Mouse (Mus musculus): ENCODE measurements around the gene Ctnna3. TPM values are rescaled to one million over a fixed set of nuclear protein-coding genes. Genes with fewer than 3 reads are reported as not detected.
A peak's percentile ranks its signal among the peaks of the same experiment; 100 is the strongest.

Ctnna3 gene
- polyA plus RNA-seq, 2 experiments: 0.03 TPM; not detected in 1

DNA sequence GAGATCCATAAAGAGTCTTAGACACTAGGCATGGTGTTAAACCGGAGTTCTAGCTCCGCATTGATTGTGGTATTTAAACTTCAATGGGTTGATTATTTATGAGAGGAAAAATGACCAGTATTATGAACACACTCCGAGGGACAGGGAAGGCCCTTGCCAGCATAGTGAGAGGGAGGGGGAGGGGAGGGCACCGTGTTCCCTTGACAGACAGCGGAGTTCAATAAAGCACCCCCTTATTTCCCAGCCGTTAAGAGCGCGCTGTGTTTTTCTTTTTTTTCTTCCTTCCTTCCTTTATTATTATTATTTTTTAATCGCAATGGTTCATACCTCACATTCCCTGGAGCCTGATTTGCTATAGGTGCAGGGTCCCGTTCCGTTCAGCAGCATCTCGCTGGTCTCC is 657.6 kb downstream of the Ctnna3 start:
- Histone ChIP-seq H3K27me3 (ENCODE audit: control insufficient read depth, insufficient read depth, low read length) (peaks cover 5% of the 10 kb centered on the region; the same call in 1 of the 2 replicates), H3K4me1 (replicated peaks; ENCODE audit: control insufficient read depth in 2 of 2, insufficient read depth in 2 of 2, low read length in 1 of 2) (no peaks in the 10 kb centered on the region), H3K9ac (replicated peaks) (no peak overlapping the region), H3K4me2 (ENCODE audit: low read depth) (no peak overlapping the region), H3K27ac (no peak overlapping the region), H3K9me3 (ENCODE audit: control insufficient read depth, low read length) (no peaks in the 10 kb centered on the region), H3K36me3 (replicated peaks; ENCODE audit: control insufficient read depth, insufficient read depth, low read depth) (no peaks in the 10 kb centered on the region), H3K4me3 (ENCODE audit: insufficient read depth in 1 of 2, low read depth in 2 of 2, low read length in 2 of 2) (no peak overlapping the region)
- WGBS (ENCODE audit: insufficient replicate concordance): 3% methylated on average over 12 of the region's 12 CpGs
- ATAC-seq (ENCODE audit: insufficient read depth) (no peak), DNase-seq (ENCODE audit: low read depth in 3 of 3, low spot score in 3 of 3) (no peak)
- TF ChIP-seq EP300 (IDR thresholded peaks at IDR 0.05; ENCODE audit: low read depth): no peak
- no peak for TF ChIP-seq CTCF (IDR thresholded peaks at IDR 0.05; ENCODE audit: low read depth)

DNA sequence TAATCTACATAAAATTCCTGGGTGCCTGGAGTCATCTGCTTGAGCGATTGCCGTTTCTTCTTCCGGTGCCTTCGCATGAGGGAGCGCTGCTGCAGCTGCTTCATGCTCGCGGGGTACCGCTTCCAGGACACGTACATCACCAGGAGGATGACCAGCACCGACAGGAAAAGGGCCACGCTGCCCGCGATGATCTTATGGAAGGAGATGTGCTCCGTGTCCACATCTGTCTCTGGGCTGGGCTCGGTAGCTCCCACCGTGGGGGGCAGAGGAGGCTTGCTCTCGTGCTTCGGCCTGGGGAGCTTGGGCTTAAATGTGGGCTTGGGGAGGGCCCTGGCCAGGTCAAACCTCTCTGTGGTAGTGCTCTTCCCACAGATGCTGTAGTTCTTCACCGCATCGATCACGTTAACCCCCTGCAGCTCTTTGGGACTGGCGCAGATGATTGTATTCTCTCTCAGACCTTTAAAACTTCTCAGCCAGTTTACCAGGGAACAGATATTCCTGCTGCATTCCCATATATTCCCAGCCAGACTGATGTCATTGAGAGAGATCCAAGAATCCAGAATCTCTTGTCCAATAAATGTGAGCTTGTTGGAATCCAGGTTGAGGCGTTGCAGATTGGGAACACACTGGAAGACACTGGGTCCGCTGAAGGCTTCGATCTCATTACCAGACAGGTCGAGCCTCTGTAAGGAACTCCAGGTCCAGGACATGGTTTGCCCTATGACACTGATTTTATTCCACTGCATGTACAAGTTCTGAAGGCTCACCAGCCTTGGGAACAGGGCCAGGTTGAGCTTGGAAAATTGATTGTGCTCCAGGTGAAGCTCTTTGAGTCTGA is 658.3 kb downstream of the Ctnna3 start:
- no peak for TF ChIP-seq CTCF (IDR thresholded peaks at IDR 0.05; ENCODE audit: low read depth)
- no peak for TF ChIP-seq EP300 (IDR thresholded peaks at IDR 0.05; ENCODE audit: low read depth)
- DNase-seq (ENCODE audit: low read depth in 3 of 3, low spot score in 3 of 3) (no peak), ATAC-seq (ENCODE audit: insufficient read depth) (no peak)
- no peak overlapping the region for H3K4me3 ChIP-seq (ENCODE audit: insufficient read depth in 1 of 2, low read depth in 2 of 2, low read length in 2 of 2)
- H3K36me3 ChIP-seq (replicated peaks; ENCODE audit: control insufficient read depth, insufficient read depth, low read depth): no peaks in the 10 kb centered on the region
- H3K9me3 ChIP-seq (ENCODE audit: control insufficient read depth, low read length): no peaks in the 10 kb centered on the region
- H3K27ac ChIP-seq: no peak overlapping the region
- H3K4me1 ChIP-seq (replicated peaks; ENCODE audit: control insufficient read depth in 2 of 2, insufficient read depth in 2 of 2, low read length in 1 of 2): no peaks in the 10 kb centered on the region
- H3K27me3 ChIP-seq (ENCODE audit: control insufficient read depth, insufficient read depth, low read length): peaks cover 5% of the 10 kb centered on the region; the same call in 1 of the 2 replicates
- WGBS (ENCODE audit: insufficient replicate concordance): 8% methylated on average over 26 of the region's 26 CpGs
- no peak overlapping the region for H3K4me2 ChIP-seq (ENCODE audit: low read depth)
- no peak overlapping the region for H3K9ac ChIP-seq (replicated peaks)

DNA sequence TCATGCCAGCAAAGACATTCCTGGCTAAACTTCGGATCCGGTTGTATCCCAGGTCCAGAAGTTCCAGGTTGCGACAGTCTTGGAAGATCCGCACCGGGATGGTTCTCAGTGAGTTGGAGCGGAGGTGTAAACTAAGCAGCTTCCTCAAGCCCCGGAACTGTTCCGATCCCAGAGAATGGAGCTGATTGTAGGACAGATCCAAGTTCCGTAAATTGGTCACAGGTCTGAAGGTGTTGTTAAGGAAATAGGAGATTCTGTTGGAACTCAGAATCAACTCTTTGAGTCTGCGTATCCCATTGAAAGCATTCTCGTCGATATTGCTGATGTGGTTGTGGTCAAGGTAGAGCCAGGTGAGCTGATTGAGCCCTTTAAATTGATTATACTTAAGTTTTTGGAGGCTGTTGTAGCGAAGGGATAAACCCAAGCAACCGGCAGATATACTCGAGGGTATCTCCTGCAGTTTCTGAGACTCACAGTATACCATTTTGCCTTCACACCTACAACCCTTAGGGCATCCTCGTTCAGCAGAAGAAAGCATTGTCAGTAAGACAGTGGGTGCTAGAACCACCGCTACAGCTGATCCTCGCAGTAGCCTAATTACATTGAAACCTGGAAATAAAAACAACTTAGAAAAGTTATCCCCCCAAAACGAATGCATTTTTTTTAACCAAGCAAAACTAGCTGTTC is 659.0 kb downstream of the Ctnna3 start:
- WGBS (ENCODE audit: insufficient replicate concordance): 23% methylated on average over 19 of the region's 19 CpGs
- DNase-seq (ENCODE audit: low read depth in 3 of 3, low spot score in 3 of 3): no peak
- H3K4me2 ChIP-seq (ENCODE audit: low read depth): no peak overlapping the region

DNA sequence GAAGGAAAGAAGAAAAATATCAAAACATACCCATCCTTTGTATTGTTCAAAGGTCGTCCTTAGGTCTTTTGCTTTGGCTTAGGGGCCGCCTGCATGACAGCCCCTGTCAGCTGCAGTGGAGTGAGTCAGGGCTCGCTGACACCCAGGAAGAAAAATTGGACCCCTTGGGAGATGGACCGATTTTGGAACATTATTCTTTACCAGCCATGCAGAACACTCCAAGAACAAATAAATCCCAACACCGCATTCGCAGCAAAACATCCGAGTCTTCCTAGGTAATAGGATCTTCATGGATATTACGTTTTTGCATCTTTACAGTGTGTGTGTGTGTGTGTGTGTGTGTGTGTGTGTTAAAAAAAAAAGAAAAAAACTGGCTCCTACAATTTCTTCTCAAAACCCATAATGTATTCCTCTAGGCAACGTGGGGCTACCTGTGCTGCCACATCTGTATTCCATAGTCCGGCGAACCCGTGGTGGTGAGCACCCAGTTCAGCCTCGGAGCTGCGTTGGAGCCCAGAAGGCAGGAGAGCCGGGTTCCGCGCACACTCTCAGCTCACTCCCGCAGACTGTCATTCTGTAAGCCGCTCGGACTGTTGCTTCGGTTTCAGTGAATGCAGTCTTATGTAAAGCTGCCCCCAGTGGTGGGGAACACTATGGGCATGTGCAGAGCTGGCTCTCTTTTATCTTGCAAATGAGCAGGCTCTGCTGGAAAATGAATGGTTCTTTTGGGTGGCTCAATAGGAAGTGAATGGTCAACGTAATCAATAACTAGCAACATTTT is 660.0 kb downstream of the Ctnna3 start, which contains the start of gene Lrrtm3:
Gene Lrrtm3 (minus strand): TSS at position 598 of the 781 bp plus-strand sequence.
- TF ChIP-seq EP300 (IDR thresholded peaks at IDR 0.05; ENCODE audit: low read depth) (no peak), CTCF (IDR thresholded peaks at IDR 0.05; ENCODE audit: low read depth) (peak; percentile 33)
- no peaks in the 10 kb centered on the region for H3K36me3 ChIP-seq (replicated peaks; ENCODE audit: control insufficient read depth, insufficient read depth, low read depth)
- peaks cover 5% of the 10 kb centered on the region; the same call in 1 of the 2 replicates for H3K27me3 ChIP-seq (ENCODE audit: control insufficient read depth, insufficient read depth, low read length)
- no peak within 1 kb of the TSS for H3K4me2 ChIP-seq (ENCODE audit: low read depth)
- no peak within 1 kb of the TSS for H3K4me3 ChIP-seq (ENCODE audit: insufficient read depth in 1 of 2, low read depth in 2 of 2, low read length in 2 of 2)
- H3K9me3 ChIP-seq (ENCODE audit: control insufficient read depth, low read length): no peaks in the 10 kb centered on the region
- ATAC-seq (ENCODE audit: insufficient read depth) (no peak), DNase-seq (ENCODE audit: low read depth in 3 of 3, low spot score in 3 of 3) (no peak)
- H3K4me1 ChIP-seq (replicated peaks; ENCODE audit: control insufficient read depth in 2 of 2, insufficient read depth in 2 of 2, low read length in 1 of 2): no peaks in the 10 kb centered on the region
- WGBS (ENCODE audit: insufficient replicate concordance): 3% methylated on average over 22 of the region's 22 CpGs
- H3K27ac ChIP-seq: no peak within 1 kb of the TSS
- no peak within 1 kb of the TSS for H3K9ac ChIP-seq (replicated peaks)

More for the DNA sequence above, 659.0 kb downstream of the Ctnna3 start:
- Histone ChIP-seq H3K9ac (replicated peaks) (no peak overlapping the region), H3K27me3 (ENCODE audit: control insufficient read depth, insufficient read depth, low read length) (peaks cover 5% of the 10 kb centered on the region; the same call in 1 of the 2 replicates), H3K27ac (no peak overlapping the region), H3K4me3 (ENCODE audit: insufficient read depth in 1 of 2, low read depth in 2 of 2, low read length in 2 of 2) (no peak overlapping the region), H3K9me3 (ENCODE audit: control insufficient read depth, low read length) (no peaks in the 10 kb centered on the region), H3K4me1 (replicated peaks; ENCODE audit: control insufficient read depth in 2 of 2, insufficient read depth in 2 of 2, low read length in 1 of 2) (no peaks in the 10 kb centered on the region), H3K36me3 (replicated peaks; ENCODE audit: control insufficient read depth, insufficient read depth, low read depth) (no peaks in the 10 kb centered on the region)
- no peak for ATAC-seq (ENCODE audit: insufficient read depth)
- no peak for TF ChIP-seq EP300 (IDR thresholded peaks at IDR 0.05; ENCODE audit: low read depth)
